Mouse (Mus musculus) liver, adult 2 months (tissue): ENCODE results near the gene Ank.

Source experiments
- CTCF ChIP-seq: fragments of 200-500 bp; IDR thresholded peaks from 2 replicates; pipeline ENCODE4 v1.5.1; 2011; ENCODE audit warnings: low read depth, low read length, control low read depth
- POLR2A ChIP-seq: fragments of 200-500 bp; IDR thresholded peaks from 2 replicates; pipeline ENCODE4 v1.6.1; 2011; ENCODE audit warnings: low read length, control low read depth; ENCODE audit not compliant: insufficient read depth; ENCODE audit errors: extremely low read depth

DNA sequence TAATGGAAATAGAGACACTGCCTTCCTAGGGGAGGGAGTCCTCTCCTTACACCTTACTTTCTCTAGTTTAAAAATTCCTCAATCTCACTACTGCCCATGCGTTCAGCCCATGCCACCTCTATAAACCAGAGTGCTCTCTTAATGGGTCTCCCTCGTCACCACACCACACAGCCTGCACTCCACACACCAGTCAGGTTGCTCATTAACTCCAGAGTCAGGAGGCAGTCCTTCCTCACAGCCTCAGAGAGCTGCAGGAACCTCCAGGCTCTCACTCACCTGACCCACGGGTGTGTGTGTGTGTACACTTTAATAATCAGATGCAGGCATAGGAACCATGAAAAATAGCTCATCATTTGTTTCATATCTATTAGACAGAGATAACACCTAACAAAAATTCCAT, 153.2 kb downstream of the Ank start:
- TF ChIP-seq POLR2A = no peak
- no peak for TF ChIP-seq CTCF
